Mouse (Mus musculus) forebrain, embryonic 12.5 days (tissue): ENCODE data around the gene Col4a6. TPM values are rescaled to one million over a fixed set of nuclear protein-coding genes. Genes with fewer than 3 reads are reported as not detected.

Experiments used
- polyA plus RNA-seq: library from polyadenylated mRNA; unstranded; fragments of >200 nt; fragmentation: Nextera tagmentation; extraction: Ambion mirVana; gene quantifications from 2 replicates; pipeline ENCODE4 v1.2.1, GENCODE M21; 2016

Gene Col4a6
- polyA plus RNA-seq, 1 experiment from 2014 or later: 1.9 TPM

Other genes with a start within 250 kb of the Col4a6 start
- 11.9 and 13.8 TPM in 2 replicates for gene Col4a5, start 1.3 kb upstream of the Col4a6 start, polyA plus RNA-seq